Mouse (Mus musculus) liver, embryonic 14.5 days (tissue): Measurements from ENCODE around the gene Zfp53.

Source experiments
- CTCF ChIP-seq: IDR thresholded peaks from 2 replicates; pipeline ENCODE4 v1.5.1; 2016; ENCODE audit warnings: antibody characterized with exemption, low read depth, control low read depth
- EP300 ChIP-seq: IDR thresholded peaks from 2 replicates; pipeline ENCODE4 v1.6.1; 2016; ENCODE audit warnings: antibody characterized with exemption, low read depth

DNA sequence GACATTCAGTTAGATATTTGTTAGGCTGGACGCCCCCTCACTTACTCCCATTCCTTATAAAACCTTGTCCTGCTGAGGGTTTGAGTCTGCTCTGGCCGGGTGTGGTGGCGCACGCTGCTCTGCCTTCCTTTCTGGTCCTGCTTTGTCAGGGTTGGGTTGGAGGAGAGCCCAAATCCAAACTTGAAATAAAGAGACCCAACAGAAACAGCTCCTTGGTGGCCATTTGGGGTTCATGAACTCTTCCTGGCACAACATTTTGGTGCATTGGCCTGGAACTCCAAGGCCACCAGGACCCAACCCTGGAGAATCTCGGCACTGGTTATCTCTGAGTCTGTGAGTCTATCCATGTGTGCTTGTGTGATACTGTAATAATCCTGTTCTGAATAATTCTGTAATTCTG lies 42.8 kb downstream of the Zfp53 start:
- TF ChIP-seq EP300 (no peak), CTCF (no peak)
